Mouse (Mus musculus): ENCODE results near the gene Baiap3. TPM values are rescaled to one million over a fixed set of nuclear protein-coding genes. Genes with fewer than 3 reads are reported as not detected.

Baiap3 gene
- polyA plus RNA-seq, 1 experiment from 2014 or later: 0.93 TPM

DNA sequence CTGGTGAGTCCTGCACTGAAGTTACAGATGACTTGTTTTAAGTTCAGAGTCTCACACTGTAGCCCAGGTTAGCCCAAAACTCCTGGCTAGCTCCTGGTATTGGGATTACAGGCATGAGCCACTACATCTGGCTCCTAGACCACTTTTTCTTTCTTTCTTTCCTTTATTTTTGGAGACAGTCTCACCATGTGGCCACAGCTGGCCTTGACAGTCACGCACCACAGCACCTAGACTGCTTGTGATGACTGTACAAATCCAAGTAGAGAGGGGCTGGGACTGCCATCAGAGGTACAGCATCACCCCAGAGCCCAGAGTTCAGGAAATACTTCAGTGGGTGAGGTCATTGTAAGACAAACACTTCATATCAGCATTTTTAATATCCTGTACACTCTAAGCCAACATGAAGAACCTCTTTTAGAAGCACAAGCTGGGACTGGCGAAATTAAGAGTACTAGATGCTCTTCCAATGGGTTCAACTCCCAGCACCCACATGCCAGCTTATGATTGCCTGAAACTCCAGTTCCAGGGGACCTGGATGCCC lies 14.7 kb upstream of the Baiap3 start:
- Histone ChIP-seq H3K4me1 (ENCODE audit: insufficient read depth) (no peaks in the 10 kb centered on the region; the same call in 1 of the 2 replicates), H3K36me3 (ENCODE audit: insufficient read depth) (peaks cover 51% of the 10 kb centered on the region), H3K9me3 (ENCODE audit: low read depth, low read length) (no peaks in the 10 kb centered on the region), H3K27ac (ENCODE audit: low read depth) (no peak overlapping the region), H3K9ac (peak overlapping the region; percentile 100; the same call in 1 of the 2 replicates), H3K27me3 (ENCODE audit: insufficient read depth, low read length) (no peaks in the 10 kb centered on the region), H3K4me2 (peak overlapping the region; percentile 83), H3K4me3 (ENCODE audit: low read depth, low read length) (peak overlapping the region; percentile 100)
- ATAC-seq (ENCODE audit: insufficient read depth) (no peak), DNase-seq (peak; percentile 21)
- TF ChIP-seq CTCF (IDR thresholded peaks at IDR 0.05; ENCODE audit: low read depth): no peak
- 53% methylated on average over 2 of the region's 2 CpGs for WGBS

- H3K9me3 ChIP-seq (ENCODE audit: low read depth, low read length): no peaks in the 10 kb centered on the region
- no peaks in the 10 kb centered on the region for H3K27me3 ChIP-seq (ENCODE audit: insufficient read depth, low read length)
- H3K4me2 ChIP-seq: no peak overlapping the region
- no peak overlapping the region for H3K9ac ChIP-seq
- no peak overlapping the region for H3K4me3 ChIP-seq (ENCODE audit: low read depth, low read length)
- WGBS: 66% methylated on average over 3 of the region's 3 CpGs
- no peak overlapping the region for H3K27ac ChIP-seq (ENCODE audit: low read depth)
- peaks cover 81% of the 10 kb centered on the region for H3K36me3 ChIP-seq (ENCODE audit: insufficient read depth)
- ATAC-seq (ENCODE audit: insufficient read depth) (no peak), DNase-seq (no peak)
- no peaks in the 10 kb centered on the region for H3K4me1 ChIP-seq (ENCODE audit: insufficient read depth)
- peak; percentile 41; the same call in 1 of the 2 replicates for TF ChIP-seq CTCF (IDR thresholded peaks at IDR 0.05; ENCODE audit: low read depth)
Observed at GRCm38 (mm10) chr17:25264453-25264852, 8.3 kb upstream of the Baiap3 start.

- H3K36me3 ChIP-seq (ENCODE audit: insufficient read depth): peaks cover 26% of the 10 kb centered on the region
- no peak overlapping the region for H3K4me3 ChIP-seq (ENCODE audit: low read depth, low read length)
- no peak overlapping the region for H3K27ac ChIP-seq (ENCODE audit: low read depth)
- peaks cover 35% of the 10 kb centered on the region for H3K27me3 ChIP-seq (ENCODE audit: insufficient read depth, low read length)
- ATAC-seq (ENCODE audit: insufficient read depth) (no peak), DNase-seq (peak; percentile 49)
- no peak overlapping the region for H3K9ac ChIP-seq
- H3K9me3 ChIP-seq (ENCODE audit: low read depth, low read length): no peaks in the 10 kb centered on the region
- WGBS: 52% methylated on average over 6 of the region's 6 CpGs
- TF ChIP-seq CTCF (IDR thresholded peaks at IDR 0.05; ENCODE audit: low read depth): no peak
- 0 out of 2 replicates have a peak, but pooled peaks cover 4% of the 10 kb centered on the region for H3K4me1 ChIP-seq (ENCODE audit: insufficient read depth)
- no peak overlapping the region for H3K4me2 ChIP-seq
Observed at GRCm38 (mm10) chr17:25257804-25258261, 1.7 kb upstream of the Baiap3 start.

DNA sequence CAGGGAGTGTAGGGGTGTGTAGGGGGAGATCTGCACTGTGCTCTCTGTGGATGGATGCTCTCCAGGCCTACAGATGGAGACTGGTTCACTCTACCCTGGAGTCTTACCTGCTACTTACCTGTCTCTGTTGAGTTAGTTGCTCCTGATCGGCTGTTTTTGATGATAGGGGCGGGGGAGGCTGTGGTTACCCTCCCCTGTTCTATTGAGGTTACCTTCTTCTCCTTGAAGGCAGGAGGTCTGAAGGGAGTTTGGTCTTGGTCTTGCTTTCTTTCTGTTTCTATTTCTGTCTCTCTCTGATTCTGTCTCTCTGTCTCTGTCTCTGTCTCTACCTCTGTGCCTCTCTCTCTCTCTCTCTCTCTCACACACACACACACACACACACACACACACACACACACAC lies 1.1 kb downstream of the Baiap3 start:
- Histone ChIP-seq H3K27me3 (ENCODE audit: insufficient read depth, low read length) (peaks cover 35% of the 10 kb centered on the region), H3K36me3 (ENCODE audit: insufficient read depth) (peaks cover 17% of the 10 kb centered on the region), H3K27ac (ENCODE audit: low read depth) (no peak overlapping the region), H3K9me3 (ENCODE audit: low read depth, low read length) (no peaks in the 10 kb centered on the region), H3K4me3 (ENCODE audit: low read depth, low read length) (no peak overlapping the region), H3K4me2 (no peak overlapping the region; the same call in 1 of the 2 replicates), H3K9ac (no peak overlapping the region), H3K4me1 (ENCODE audit: insufficient read depth) (0 out of 2 replicates have a peak, but pooled peaks cover 4% of the 10 kb centered on the region)
- TF ChIP-seq CTCF (IDR thresholded peaks at IDR 0.05; ENCODE audit: low read depth): no peak
- WGBS: 58% methylated on average over 2 of the region's 2 CpGs
- DNase-seq (no peak), ATAC-seq (ENCODE audit: insufficient read depth) (no peak)

DNA sequence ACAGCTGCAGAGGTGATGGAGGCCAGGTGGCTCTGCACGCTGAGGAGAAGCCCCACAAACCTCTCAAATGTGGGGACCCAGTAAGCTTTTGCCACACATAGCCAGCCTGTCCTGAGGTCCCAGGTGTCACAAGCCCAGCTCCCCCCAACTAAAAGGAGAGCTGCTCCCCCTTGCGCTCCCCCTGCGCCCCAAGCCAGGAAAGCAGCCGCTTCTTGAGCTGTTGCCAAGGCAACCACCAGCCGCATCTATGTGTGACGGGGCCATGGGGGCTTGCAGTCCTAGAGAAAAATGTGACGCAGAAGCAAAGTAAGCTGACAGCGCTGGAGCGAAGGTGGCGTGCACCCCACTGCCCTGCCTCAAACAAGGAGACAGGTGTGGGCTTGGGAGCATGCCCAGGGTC lies 2.4 kb downstream of the Baiap3 start:
- Histone ChIP-seq H3K4me1 (ENCODE audit: insufficient read depth) (0 out of 2 replicates have a peak, but pooled peaks cover 4% of the 10 kb centered on the region), H3K4me3 (ENCODE audit: low read depth, low read length) (no peak overlapping the region), H3K27ac (ENCODE audit: low read depth) (no peak overlapping the region), H3K36me3 (ENCODE audit: insufficient read depth) (peaks cover 4% of the 10 kb centered on the region; the same call in 1 of the 2 replicates), H3K9ac (no peak overlapping the region), H3K27me3 (ENCODE audit: insufficient read depth, low read length) (peaks cover 35% of the 10 kb centered on the region), H3K4me2 (no peak overlapping the region), H3K9me3 (ENCODE audit: low read depth, low read length) (no peaks in the 10 kb centered on the region)
- TF ChIP-seq CTCF (IDR thresholded peaks at IDR 0.05; ENCODE audit: low read depth): no peak
- no peak for ATAC-seq (ENCODE audit: insufficient read depth)
- no peak for DNase-seq
- WGBS: 26% methylated on average over 10 of the region's 10 CpGs

GRCm38 (mm10) chr17:25252643-25253042 lies 3.5 kb downstream of the Baiap3 start:
- H3K36me3 ChIP-seq (ENCODE audit: insufficient read depth): no peaks in the 10 kb centered on the region
- peaks cover 35% of the 10 kb centered on the region for H3K27me3 ChIP-seq (ENCODE audit: insufficient read depth, low read length)

GRCm38 (mm10) chr17:25250181-25250835 lies 5.9 kb downstream of the Baiap3 start:
- Histone ChIP-seq H3K4me3 (ENCODE audit: low read depth, low read length) (no peak overlapping the region), H3K4me1 (ENCODE audit: insufficient read depth) (no peaks in the 10 kb centered on the region), H3K36me3 (ENCODE audit: insufficient read depth) (no peaks in the 10 kb centered on the region), H3K27me3 (ENCODE audit: insufficient read depth, low read length) (peaks cover 20% of the 10 kb centered on the region), H3K9me3 (ENCODE audit: low read depth, low read length) (no peaks in the 10 kb centered on the region), H3K9ac (no peak overlapping the region), H3K27ac (ENCODE audit: low read depth) (no peak overlapping the region), H3K4me2 (no peak overlapping the region)
- 75% methylated on average over 8 of the region's 8 CpGs for WGBS
- TF ChIP-seq CTCF (IDR thresholded peaks at IDR 0.05; ENCODE audit: low read depth): no peak
- no peak for ATAC-seq (ENCODE audit: insufficient read depth)
- no peak for DNase-seq

More at GRCm38 (mm10) chr17:25252643-25253042, 3.5 kb downstream of the Baiap3 start:
- TF ChIP-seq CTCF (IDR thresholded peaks at IDR 0.05; ENCODE audit: low read depth): no peak
- no peak overlapping the region for H3K27ac ChIP-seq (ENCODE audit: low read depth)
- no peaks in the 10 kb centered on the region for H3K9me3 ChIP-seq (ENCODE audit: low read depth, low read length)
- ATAC-seq (ENCODE audit: insufficient read depth): no peak
- no peak overlapping the region for H3K4me3 ChIP-seq (ENCODE audit: low read depth, low read length)
- WGBS: 28% methylated on average over 3 of the region's 3 CpGs
- H3K4me1 ChIP-seq (ENCODE audit: insufficient read depth): 0 out of 2 replicates have a peak, but pooled peaks cover 4% of the 10 kb centered on the region
- H3K4me2 ChIP-seq: no peak overlapping the region
- H3K9ac ChIP-seq: no peak overlapping the region
- DNase-seq: no peak

All from lung, embryonic 14.5 days (tissue).